Comparison of ENCODE assay signal across 19 mouse cellular contexts in genomic region chr8:12387901-12388300, GRCm38 (mm10). TPM values are rescaled to one million over a fixed set of nuclear protein-coding genes. Genes with fewer than 3 reads are reported as not detected.
DNase-seq lines count a peak whose midpoint lies in the region; ATAC-seq lines count a peak whose summit lies in the region.
"Had no signal": no experiment of that assay in that cellular context is flagged by ENCODE, and none has a peak within 500 bp of the region (broad histone marks: within the 10 kb centered on the region; RNA-seq: fewer than 3 reads in every experiment).

No protein-coding gene starts in this region.

- DNase-seq in embryonic facial prominence, embryonic 10.5 days (ENCODE audit: low spot score) = peak; percentile 13
- DNase-seq in forebrain, embryonic 10.5 days (ENCODE audit: extremely low spot score, low spot score) = no peak
- peak; percentile 31 for DNase-seq in hindbrain, embryonic 11.5 days (ENCODE audit: low spot score)
- DNase-seq in midbrain, embryonic 14.5 days = peak; percentile 20
- DNase-seq in kidney, postnatal 4 days = no peak
- no peak for DNase-seq in retina, embryonic 14.5 days (ENCODE audit: low spot score)
- DNase-seq: cerebellum, adult 9-11 months; heart, postnatal 4 days; liver, postnatal 0 days; lung, postnatal 14 days; right cerebral cortex, postnatal 14 days had no signal

- no peak for ATAC-seq in hindbrain, embryonic 11.5 days (ENCODE audit: low FRiP score)
- ATAC-seq in midbrain, embryonic 14.5 days (ENCODE audit: low FRiP score, low TSS enrichment) = no peak
- ATAC-seq in frontal cortex, adult (ENCODE audit: low TSS enrichment) = no peak
- ATAC-seq: intestine, embryonic 16.5 days; liver, postnatal 0 days had no signal

- H3K4me3 ChIP-seq in embryonic facial prominence, embryonic 10.5 days = peak overlapping the region; percentile 25; the same call in 1 of the 2 replicates
- peak overlapping the region; percentile 60; the same call in 1 of the 2 replicates for H3K4me3 ChIP-seq in forebrain, embryonic 10.5 days
- H3K4me3 ChIP-seq in hindbrain, embryonic 11.5 days (ENCODE audit: low read depth, low read length) = no peak overlapping the region
- no peak overlapping the region for H3K4me3 ChIP-seq in midbrain, embryonic 14.5 days (replicated peaks; ENCODE audit: low read depth, low read length)
- H3K4me3 ChIP-seq: heart, embryonic 13.5 days; left cerebral cortex, adult 2 months; limb, embryonic 15.5 days had no signal

- peaks cover 51% of the 10 kb centered on the region for H3K4me1 ChIP-seq in embryonic facial prominence, embryonic 10.5 days
- H3K4me1 ChIP-seq in forebrain, embryonic 10.5 days = peaks cover 96% of the 10 kb centered on the region
- H3K4me1 ChIP-seq in hindbrain, embryonic 11.5 days (replicated peaks; ENCODE audit: control insufficient read depth, insufficient read depth, low read length) = peaks cover 18% of the 10 kb centered on the region
- peaks cover 18% of the 10 kb centered on the region for H3K4me1 ChIP-seq in midbrain, embryonic 14.5 days (ENCODE audit: control insufficient read depth, insufficient read depth, low read length)

- H3K27me3 ChIP-seq in embryonic facial prominence, embryonic 10.5 days (replicated peaks; ENCODE audit: low read depth, poor library complexity, severe bottlenecking) = peaks cover 100% of the 10 kb centered on the region
- H3K27me3 ChIP-seq in forebrain, embryonic 10.5 days (ENCODE audit: poor library complexity, severe bottlenecking) = peaks cover 100% of the 10 kb centered on the region
- H3K27me3 ChIP-seq in hindbrain, embryonic 11.5 days (ENCODE audit: control insufficient read depth, insufficient read depth, low read length) = peaks cover 78% of the 10 kb centered on the region
- peaks cover 58% of the 10 kb centered on the region for H3K27me3 ChIP-seq in midbrain, embryonic 14.5 days (ENCODE audit: control insufficient read depth, insufficient read depth, low read length)

- 0 out of 2 replicates have a peak overlapping the region, but pooled peaks have one; percentile 12 for H3K4me2 ChIP-seq in hindbrain, embryonic 11.5 days (replicated peaks; ENCODE audit: low read depth, low read length)
- peak overlapping the region; percentile 21; the same call in 1 of the 2 replicates for H3K4me2 ChIP-seq in midbrain, embryonic 14.5 days (ENCODE audit: low read length)
- H3K4me2 ChIP-seq: heart, embryonic 13.5 days; limb, embryonic 15.5 days had no signal

- H3K9me3 ChIP-seq in embryonic facial prominence, embryonic 10.5 days = no peaks in the 10 kb centered on the region
- H3K9me3 ChIP-seq in forebrain, embryonic 10.5 days = no peaks in the 10 kb centered on the region
- no peaks in the 10 kb centered on the region for H3K9me3 ChIP-seq in hindbrain, embryonic 11.5 days (ENCODE audit: control insufficient read depth, low read length)
- no peaks in the 10 kb centered on the region for H3K9me3 ChIP-seq in midbrain, embryonic 14.5 days (ENCODE audit: control insufficient read depth, low read length)
- H3K9me3 ChIP-seq: heart, embryonic 13.5 days; limb, embryonic 15.5 days had no signal

- H3K27ac ChIP-seq in embryonic facial prominence, embryonic 10.5 days (replicated peaks) = no peak overlapping the region
- 0 out of 2 replicates have a peak overlapping the region, but pooled peaks have one; percentile 88 for H3K27ac ChIP-seq in forebrain, embryonic 10.5 days
- no peak overlapping the region for H3K27ac ChIP-seq in hindbrain, embryonic 11.5 days (ENCODE audit: low read depth, low read length)
- peak overlapping the region; percentile 33; the same call in 1 of the 2 replicates for H3K27ac ChIP-seq in midbrain, embryonic 14.5 days (replicated peaks; ENCODE audit: low read depth, low read length)
- H3K27ac ChIP-seq: heart, embryonic 13.5 days; kidney, postnatal 0 days; left cerebral cortex, adult 2 months; limb, embryonic 15.5 days had no signal

- H3K9ac ChIP-seq in hindbrain, embryonic 11.5 days (ENCODE audit: low read depth, low read length) = no peak overlapping the region
- H3K9ac ChIP-seq in midbrain, embryonic 14.5 days (replicated peaks; ENCODE audit: low read length) = no peak overlapping the region
- H3K9ac ChIP-seq: heart, embryonic 13.5 days; limb, embryonic 15.5 days; liver, postnatal 0 days had no signal

- WGBS in embryonic facial prominence, embryonic 10.5 days = 2% methylated on average over 4 of the region's 4 CpGs
- WGBS in forebrain, embryonic 10.5 days = under 1% methylated on average over 4 of the region's 4 CpGs
- WGBS in hindbrain, embryonic 11.5 days = 9% methylated on average over 4 of the region's 4 CpGs
- 18% methylated on average over 4 of the region's 4 CpGs for WGBS in midbrain, embryonic 14.5 days

- H3K36me3 ChIP-seq in embryonic facial prominence, embryonic 10.5 days (replicated peaks) = no peaks in the 10 kb centered on the region
- H3K36me3 ChIP-seq in forebrain, embryonic 10.5 days (replicated peaks) = no peaks in the 10 kb centered on the region
- no peaks in the 10 kb centered on the region for H3K36me3 ChIP-seq in hindbrain, embryonic 11.5 days (ENCODE audit: control insufficient read depth, insufficient read depth, low read length)
- no peaks in the 10 kb centered on the region for H3K36me3 ChIP-seq in midbrain, embryonic 14.5 days (ENCODE audit: control insufficient read depth, insufficient read depth, low read length)
- H3K36me3 ChIP-seq: heart, embryonic 13.5 days; limb, embryonic 15.5 days had no signal

RNA-seq across cellular contexts. Expression of gene Sox1, which starts 7.2 kb away (rescaled TPM):
- 1.0 and 1.1 TPM in 2 replicates for polyA plus RNA-seq in embryonic facial prominence, embryonic 10.5 days (2016; fragmentation: Nextera tagmentation; extraction: Ambion mirVana)
- polyA plus RNA-seq in forebrain, embryonic 10.5 days (2016; fragmentation: Nextera tagmentation; extraction: Ambion mirVana) = 4.2 and 4.3 TPM in 2 replicates
- 5.3 and 5.5 TPM in 2 replicates for polyA plus RNA-seq in hindbrain, embryonic 11.5 days (2014; fragmentation: Nextera tagmentation; extraction: Ambion mirVana)
- 3.4 and 3.8 TPM in 2 replicates for polyA plus RNA-seq in midbrain, embryonic 14.5 days (2014; fragmentation: Nextera tagmentation; extraction: Ambion mirVana)
- polyA plus RNA-seq: heart, embryonic 13.5 days; intestine, embryonic 16.5 days; kidney, postnatal 0 days; limb, embryonic 15.5 days; liver, postnatal 0 days; stomach, embryonic 16.5 days; thymus, postnatal 0 days had no signal

Comparison
In these comparisons a context has a peak if more than half of its experiments do, and no peak if none do; other contexts are left out.
1. DNase-seq: peak in embryonic facial prominence, embryonic 10.5 days (single experiment), hindbrain, embryonic 11.5 days (single experiment) and midbrain, embryonic 14.5 days (single experiment); none in forebrain, embryonic 10.5 days (single experiment), kidney, postnatal 4 days (0 of 2) and retina, embryonic 14.5 days (single experiment).
2. H3K27ac ChIP-seq: peak in forebrain, embryonic 10.5 days (single experiment) and midbrain, embryonic 14.5 days (single experiment); none in embryonic facial prominence, embryonic 10.5 days (single experiment) and hindbrain, embryonic 11.5 days (single experiment).
3. H3K4me3 ChIP-seq: peak in embryonic facial prominence, embryonic 10.5 days (single experiment) and forebrain, embryonic 10.5 days (single experiment); none in hindbrain, embryonic 11.5 days (single experiment) and midbrain, embryonic 14.5 days (single experiment).